Mouse (Mus musculus) ovary, adult 18-20 months (tissue): Measurements from ENCODE around the gene Thap7.
"Not testable (repeated sequence)": the region's sequence is repeated elsewhere in the genome, so short reads cannot be mapped to it uniquely, and the experiment has no call there.

Experiments
- DNase-seq: peaks from one replicate; pipeline ENCODE4 v3.0.0; 2022; ENCODE audit warnings: low spot score, mixed read lengths

The Thap7 gene

DNA sequence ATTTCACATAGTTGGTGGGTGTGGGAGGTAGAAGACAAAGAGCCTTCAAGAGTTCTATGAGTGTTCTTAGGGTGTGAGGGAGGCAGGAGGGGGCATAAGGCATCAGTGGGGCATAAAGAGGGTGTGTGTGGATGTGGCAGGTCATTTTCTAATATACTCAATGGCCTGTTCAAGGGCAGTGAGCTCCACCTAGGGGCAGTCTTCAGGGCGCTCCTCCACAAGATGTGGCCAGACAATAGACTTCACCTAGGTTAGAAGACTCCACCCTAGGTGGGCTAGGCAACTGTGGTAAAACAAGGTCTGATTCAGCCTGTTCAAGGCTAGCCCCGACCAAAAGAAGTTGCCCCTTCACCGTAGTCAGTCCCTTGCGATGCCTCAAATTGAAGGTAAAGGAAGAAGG, 1.3 kb upstream of the Thap7 start:
- no peak for DNase-seq

DNA sequence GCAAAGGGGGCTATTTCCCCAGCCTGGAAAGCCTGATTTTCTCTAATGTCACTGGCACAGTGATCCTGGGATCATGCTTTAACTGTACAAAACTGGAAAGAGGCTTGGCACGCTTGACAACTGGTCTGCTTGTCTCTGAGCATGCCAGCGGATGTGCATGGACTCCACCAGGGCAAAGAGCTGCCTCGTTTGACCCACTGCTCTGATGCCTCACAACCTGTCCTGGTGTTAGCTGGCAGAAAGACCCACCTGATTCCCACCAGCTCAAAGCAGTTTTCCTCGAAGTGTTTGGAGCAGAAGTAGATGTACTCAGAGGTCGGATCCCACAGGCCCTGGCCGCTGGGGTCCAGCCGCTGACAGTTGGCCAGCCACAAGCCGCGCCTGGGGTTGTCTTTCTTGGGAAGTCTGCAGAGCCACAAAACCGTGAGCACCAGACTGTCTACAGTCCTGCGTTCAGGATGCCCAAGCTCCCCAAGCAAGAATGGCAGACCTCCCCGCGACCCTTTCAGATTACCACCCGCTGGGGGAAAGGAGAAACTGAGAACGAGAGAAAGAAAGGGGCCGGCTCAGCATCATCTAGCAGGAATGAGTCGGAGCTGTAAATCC, 852 bp downstream of the Thap7 start:
- DNase-seq: no peak

DNA sequence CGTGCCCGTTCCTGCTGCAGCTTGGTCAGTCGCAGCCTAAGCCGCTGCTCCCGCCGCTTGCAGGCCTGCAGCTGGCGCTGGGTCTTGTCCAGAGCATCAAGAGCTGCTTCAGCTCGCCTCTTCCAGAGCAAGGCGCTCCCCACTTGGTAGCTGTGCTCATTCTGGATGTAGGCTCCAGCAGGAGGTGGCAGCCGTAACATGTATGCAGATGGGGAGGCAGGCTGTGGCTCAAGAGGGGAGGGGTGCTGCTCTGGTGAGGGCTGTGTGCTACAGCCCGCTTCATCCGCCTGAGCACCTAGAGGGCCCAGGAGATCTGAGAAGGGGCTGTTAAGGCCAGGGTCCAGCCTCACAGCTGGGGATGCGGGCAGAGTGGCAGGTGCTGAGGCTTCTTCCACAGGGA, 2.7 kb downstream of the Thap7 start:
- DNase-seq: no peak

DNA sequence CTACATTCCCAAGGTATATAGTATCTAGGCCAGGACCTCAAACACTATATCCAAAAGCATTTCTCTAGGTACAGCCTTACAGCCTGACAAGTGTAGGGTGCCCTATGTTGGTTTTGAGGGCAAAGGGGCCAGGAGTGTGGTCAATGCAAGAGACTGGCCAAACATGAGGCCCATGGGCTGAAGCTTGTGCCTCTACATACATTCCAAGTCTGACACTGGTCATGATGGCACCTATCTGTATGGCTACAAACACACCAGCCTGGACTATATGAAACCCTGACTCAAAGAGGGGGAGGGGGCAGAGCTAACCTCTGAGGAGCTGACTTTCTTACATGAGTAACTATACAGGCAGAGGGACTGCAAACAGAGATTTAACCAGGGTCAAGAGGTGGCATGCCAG, 3.3 kb downstream of the Thap7 start:
- no peak for DNase-seq

DNA sequence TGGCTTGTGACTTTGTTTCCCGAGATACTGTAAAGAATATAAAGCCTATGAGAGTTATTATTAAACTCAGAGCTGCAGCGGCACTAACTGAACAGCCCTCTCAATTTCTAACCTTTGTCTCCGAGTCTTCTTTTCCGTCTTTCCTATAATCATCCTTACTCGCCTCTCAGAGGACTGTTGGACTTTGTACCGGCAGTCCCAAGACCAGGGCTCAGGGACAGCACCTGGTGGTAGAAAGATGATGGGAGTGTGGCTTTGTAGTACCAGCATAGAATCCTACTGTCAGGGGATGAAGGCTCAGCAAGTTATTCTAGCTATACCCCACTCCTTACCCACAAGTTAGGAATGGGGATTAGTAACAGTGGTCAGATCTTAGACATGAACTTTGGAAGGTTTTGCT, 4.7 kb downstream of the Thap7 start:
- DNase-seq: no peak

DNA sequence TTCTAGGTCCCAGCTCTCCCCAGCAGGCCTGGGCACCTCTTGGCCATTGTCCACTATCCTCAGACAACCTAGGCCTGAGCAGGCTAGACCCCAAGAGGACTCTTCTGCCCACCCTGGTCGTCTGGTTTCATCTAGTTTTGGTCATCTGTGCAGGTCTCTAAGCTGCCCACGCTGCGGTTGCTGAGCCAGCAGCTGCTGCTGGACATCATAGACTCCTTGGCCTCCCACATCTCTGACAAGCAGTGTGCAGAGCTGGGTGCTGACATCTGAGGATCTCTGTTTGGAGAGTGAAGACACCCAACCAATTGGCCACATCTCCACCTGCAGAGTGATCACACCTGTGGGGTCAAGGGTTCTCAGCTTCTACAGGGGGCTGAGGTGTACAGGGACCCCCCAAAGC, 5.4 kb downstream of the Thap7 start:
- no peak for DNase-seq

DNA sequence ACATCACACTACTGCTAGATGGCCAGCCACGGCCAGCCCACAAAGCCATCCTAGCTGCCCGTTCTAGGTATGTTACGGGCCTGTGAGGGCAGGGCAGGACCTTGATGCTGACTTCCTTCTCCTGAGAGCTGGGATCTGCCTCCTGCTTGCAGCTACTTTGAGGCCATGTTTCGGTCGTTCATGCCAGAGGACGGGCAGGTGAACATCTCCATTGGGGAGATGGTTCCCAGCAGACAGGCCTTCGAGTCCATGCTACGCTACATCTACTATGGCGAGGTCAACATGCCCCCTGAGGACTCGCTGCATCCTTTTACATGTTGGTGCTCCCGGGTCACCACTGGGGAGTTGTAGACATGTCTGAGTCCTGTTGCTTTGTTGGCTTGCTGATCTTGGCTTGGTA, 6.8 kb downstream of the Thap7 start:
- DNase-seq: no peak

DNA sequence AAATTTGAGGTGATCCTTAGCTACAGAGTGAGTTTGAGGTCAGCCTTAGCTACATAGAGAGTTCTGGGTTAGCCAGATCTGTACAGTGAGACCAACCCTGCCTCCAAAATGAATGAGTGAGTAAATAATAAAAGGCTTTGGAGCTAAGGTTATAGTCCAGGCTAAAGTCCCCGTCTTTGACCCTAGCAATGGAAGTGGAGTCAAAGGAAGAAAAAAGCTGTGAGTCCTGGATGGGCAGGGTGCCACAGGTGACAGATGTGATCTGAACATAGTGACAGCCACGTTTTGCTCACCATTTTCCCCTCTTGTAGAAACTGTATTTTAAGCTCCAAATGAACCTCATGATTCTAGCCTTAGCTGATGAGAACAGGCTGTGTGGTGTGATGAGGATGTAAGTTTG, 12.0 kb downstream of the Thap7 start:
- DNase-seq: no peak

DNA sequence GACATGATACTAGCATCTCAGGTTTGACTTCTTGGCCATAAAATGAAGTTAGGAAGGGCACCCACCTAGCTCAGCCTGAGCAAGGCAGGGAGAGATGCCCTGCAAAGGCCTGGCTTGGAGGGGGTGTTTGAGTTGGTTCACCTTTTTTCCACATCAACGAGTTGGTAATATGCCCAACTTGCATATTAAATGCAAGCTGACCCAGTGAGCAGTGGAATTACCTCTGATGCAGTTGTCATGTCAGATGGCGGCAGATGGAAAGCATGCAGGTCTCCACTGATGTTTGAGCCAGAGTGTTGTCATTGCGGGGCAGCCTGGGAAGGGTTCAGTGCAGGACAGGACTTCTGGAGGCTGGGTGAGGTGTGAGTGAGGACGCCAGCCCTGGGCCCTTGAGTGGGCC, 19.5 kb downstream of the Thap7 start:
- no peak for DNase-seq

DNA sequence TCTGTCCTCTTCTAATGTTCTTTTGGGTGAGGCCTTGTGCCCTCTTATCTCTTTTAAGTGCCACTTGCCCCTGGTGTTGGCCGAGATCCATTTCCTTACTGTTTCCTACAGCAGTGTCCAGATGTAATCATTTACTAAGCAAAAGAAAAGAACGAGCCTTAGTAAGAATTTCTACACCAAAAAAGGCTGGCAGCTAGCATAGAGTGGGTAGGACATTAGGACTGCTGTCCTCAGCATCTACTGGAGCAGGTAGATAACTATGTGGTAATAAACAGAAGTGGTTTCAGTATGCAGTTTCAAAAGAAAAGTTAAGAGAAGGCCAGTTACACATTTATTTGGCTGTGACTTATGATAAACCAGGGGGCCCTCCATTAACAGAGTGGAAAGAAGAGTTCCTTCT, 20.2 kb downstream of the Thap7 start:
- no peak for DNase-seq

DNA sequence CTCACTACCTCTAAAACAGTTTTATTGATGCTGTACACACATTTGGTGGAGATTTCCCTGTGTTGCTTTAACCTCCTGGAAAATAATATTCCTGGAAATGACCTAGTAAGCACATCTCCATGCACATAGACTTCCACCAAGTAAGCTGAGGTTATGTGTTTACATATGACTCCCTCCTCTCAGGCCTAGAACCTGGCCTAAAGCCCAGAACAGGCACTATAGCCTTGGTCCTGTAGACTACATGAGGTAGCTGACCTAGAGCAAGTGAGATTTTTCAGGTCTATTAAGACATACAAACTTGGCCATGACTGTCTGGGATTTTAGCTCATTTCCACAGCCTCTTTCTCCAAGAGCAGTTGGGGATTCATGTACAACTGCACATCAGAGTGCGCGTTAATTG, 20.8 kb downstream of the Thap7 start:
- DNase-seq: no peak

DNA sequence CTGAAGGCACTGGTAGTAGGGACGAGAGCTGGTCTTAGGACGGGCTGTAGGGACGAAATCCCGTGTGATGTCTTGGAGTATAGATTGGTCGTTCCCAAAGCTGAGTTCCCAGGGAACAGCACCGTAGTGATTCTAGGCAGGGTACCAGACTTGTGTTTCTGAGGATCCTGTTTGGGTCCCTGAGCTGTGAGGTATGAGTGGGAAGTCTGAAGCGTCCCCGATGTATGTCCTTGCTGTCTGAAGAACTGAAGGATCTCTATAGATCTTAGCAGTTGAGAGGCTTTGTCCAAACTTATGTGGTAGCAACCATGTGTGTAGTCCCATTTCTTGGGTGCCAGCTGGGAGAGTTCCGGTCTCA, 21.7 kb downstream of the Thap7 start:
- DNase-seq: no peak

DNA sequence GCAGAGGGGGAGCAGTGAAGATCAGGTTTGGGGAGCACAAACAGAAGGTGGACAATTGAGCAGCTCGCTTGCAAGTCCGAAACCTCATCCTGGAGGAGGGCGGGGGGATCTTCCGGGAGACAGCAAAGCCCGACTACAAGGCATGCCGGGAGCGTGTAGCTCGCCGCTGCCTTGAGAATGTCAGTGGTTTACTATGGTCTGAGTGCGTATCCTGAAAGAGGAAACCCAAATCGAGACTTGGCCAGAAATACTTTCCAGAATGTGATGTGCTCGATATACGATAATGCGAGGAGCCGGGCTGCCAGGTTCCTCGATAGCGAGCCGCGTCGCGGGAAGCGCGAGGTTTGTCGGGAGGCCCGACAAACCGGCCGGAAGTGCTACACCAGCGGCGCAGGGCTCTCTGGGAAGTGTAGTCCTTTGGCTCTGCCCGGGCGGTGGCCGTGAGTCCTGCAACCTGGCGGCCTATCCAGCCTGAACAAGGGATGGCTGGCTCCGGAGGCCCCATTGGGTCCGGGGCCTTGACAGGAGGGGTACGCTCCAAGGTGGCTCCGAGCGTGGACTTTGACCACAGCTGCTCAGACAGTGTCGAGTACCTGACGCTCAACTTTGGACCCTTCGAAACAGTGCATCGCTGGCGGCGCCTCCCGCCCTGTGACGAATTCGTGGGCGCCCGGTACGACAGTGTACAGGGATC, 22.2 kb downstream of the Thap7 start, which contains the start of gene Lztr1:
Gene Lztr1, plus strand, starts transcription at position 143 of the 694 bp plus-strand sequence.
- DNase-seq: peak; percentile 74

DNA sequence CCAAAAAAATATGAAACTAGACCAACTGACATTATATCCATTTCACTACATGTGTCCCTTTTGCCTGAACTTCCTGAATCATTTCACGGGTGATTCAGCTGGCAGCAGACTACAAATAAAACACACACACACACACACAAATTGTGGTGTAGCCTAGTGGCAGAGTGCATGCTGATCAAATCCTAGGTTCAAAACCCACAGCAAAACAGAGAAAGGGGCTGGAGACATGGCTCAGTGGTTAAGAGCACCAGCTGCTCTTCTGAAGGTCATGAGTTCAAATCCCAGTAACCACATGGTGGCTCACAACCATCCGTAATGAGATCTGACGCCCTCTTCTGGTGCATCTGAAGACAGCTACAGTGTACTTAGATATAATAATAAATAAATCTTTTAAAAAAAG, 22.9 kb downstream of the Thap7 start:
- not testable (repeated sequence) for DNase-seq

DNA sequence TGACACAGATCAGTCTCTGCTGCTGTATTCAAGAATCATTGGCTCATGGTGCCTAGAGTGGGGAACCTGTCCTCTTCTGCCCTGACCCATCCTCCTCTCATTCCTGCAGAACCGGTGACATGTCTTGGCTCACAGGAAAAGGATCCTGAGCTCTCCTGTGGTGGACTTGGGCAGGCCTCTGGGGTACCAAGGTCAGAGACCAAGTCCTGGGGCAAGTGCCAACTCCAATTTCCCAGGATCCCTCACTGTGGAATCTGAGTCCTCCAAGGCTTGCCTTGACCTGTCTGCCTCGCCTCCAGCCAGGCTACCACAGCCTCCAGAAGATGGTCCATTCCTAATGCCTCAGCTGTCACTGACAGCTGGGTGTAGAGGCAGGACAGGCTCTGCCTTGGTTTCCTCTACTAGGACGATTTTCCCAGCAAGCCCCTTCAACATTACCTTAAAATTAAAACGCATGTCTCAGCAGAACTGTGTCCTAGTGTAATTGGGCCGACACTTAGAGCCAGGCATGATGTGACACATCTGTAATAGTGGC, 23.9 kb downstream of the Thap7 start:
- DNase-seq: no peak

DNA sequence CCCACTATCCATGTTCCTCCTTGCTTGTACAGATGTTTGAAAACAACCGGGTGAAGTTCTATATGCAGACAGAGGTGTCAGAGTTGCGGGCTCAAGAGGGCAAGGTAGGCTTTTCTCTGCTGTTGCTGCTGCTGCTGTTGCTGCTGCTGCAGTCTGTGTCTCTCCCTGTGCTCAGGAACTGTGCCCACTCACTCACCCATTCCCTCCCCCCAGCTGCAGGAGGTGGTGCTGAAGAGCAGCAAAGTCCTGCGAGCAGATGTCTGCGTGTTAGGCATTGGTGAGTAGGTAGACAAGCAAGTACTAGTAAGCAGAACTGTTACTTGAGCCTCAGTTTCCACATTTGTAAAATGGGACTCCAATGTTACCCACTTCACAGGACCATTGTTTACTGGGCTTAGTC, 28.3 kb downstream of the Thap7 start:
- no peak for DNase-seq

DNA sequence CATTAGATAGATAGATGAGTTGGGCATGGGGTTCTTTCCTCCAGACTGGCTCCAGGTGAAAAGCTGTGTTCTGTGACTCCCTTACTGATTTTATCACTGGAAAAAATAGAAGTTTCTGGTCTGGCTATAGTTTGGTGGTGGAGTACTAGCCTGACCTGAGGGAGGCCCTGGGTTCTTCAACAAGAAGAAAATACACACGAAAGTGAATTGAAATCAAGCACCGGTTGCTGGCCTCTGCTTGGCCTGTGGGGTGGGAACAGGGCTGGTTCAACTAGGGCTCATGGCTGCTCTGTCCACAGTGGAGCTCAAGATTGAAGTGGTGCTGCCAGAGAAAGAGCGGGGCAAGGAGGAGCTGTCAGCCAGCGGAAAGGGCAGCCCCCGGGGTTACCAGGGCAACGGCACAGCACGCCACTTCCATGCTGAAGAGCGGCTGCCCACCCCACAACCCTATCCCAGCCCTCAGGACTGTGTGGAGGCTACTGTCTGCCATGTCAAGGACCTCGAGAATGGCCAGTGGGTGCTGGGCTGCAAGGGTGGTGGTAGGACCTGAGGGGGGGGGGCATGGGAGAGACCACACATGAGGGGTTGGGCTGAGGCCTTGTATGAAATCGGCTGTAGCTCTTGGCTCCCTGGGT, 31.6 kb downstream of the Thap7 start:
- no peak for DNase-seq

DNA sequence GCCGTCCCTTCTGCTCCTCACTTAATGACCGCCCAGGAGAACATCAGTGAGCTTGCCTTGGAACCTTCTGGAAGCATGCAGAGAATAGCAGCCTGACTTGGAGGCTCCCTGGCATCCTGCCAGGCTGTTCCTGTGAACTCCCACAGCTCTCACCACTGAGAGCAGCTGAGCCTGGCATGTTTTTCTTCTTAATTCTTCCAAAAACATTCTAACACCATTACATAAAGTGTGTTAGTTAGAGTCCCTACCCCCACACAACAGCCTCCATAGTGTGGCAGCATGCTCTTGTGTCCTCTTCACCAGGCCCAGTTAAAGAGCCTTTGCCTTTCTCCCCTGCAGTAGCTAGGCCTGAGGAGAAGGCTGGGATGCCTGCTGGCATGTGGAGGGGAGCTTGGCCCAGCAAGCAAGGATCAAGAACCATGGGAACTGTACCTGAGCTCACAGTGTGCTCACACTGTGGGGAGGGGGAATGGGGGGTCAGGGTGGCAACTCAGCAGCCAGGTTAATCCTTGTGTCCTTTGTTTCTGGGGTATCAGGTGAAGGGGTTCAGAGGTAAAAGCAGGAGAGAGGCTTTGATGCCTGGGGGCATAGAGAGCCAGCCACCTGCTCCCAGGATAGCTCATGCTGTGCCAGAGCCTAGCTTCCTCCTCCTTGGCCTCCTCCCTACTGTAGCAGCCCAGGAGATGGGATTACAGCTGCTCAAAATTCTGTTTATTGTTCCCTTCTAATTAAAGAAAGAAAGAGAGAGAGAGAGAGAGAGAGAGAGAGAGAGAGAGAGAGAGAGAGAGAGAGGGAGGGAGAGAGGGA, 34.2 kb downstream of the Thap7 start:
- DNase-seq: peak; percentile 44

DNA sequence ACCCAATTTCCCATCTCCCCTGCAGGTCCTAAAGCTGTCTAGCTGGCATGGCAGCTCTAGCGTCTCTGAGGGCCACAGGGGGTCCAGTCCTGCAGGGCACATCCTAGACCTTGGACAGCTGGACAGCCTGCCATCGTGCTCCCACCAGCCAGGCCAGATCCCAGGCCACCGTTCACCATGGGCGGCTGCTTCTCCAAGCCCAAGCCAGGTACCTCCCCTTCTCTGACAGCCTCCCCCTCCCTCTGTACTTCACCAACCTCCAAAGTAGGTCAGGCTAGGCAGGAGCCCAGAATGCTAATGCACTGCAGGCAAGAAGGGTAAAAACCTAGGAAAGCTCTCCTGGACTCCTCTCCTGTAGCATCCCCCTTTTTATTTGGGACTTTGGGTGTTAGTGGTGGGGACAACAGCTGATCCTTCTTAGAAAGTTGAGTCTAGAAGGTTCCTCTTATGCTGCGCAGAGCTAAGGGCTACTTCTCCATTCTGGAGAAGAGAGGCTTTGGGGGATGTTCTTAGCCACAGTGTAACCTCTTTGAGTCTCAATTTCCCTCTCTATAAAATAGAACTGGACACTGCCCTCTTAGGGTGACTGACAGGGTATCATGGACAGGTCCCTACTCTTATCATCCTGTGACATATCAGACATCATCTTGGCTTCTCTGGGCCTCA, 38.9 kb downstream of the Thap7 start:
- DNase-seq: no peak

DNA sequence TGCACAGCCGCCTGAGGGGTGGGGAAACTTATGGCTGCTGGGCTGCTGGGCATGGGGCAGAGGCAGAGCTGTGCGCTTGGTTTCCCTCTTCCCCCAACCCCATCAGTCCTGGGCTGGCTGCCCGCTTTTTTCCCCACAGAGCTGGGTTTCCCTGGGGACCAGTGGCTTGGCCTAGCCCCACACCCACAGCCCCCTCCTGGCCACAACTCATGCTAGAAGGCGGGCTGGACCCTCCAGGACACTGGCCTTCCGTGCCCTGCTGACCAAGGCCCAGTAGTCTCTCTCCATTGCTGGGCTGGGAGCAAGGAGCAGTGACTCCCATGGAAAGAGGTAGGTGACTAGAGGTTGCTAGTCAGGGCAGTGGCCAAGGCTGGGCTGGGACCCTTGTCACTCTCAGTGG, 39.8 kb downstream of the Thap7 start:
- no peak for DNase-seq

DNA sequence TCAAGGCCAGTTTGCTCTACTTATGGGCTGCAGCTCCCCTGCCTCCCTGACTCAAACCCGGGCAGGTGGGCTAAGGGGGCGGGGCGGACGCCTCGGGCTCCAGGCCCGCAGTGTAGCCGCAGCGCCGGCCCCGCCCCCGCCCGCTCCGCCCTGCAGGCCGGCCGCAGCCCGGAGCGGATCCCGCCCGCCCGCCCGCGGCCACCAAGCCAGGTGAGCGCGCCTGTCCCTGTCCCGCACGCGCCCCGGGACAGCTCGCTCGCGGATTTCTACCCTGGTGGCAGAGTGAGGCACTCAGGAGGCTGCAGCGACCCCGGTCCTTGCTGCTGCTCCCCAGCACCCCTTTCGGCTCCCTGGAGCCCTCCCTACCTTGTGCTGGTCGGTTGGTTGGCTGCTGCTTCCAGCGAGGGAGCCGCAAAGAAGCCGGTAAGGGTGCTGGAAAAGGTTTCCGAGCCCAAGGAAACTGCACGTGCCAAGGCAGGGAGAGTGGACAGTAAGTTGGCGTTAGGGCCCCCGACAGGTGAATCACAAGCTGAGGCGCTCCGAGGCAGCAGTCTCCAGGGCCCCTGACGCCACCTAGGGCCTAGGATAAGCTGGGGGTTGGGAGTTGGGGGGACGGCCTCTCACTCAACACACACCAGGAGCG, 41.3 kb downstream of the Thap7 start, which contains the start of gene Aifm3:
Gene Aifm3, plus strand, starts transcription at position 143 of the 643 bp plus-strand sequence.
- DNase-seq: no peak
